Mouse (Mus musculus): Measurements from ENCODE around the gene Tex19.2. TPM values are rescaled to one million over a fixed set of nuclear protein-coding genes. Genes with fewer than 3 reads are reported as not detected.

Gene Tex19.2
- polyA plus RNA-seq, 1 experiment from 2014 or later, result not detected

- Histone ChIP-seq H3K4me1 (replicated peaks; ENCODE audit: control insufficient read depth, insufficient read depth, low read length) (no peaks in the 10 kb centered on the region), H3K4me3 (replicated peaks; ENCODE audit: low read length) (no peak overlapping the region), H3K4me2 (replicated peaks) (no peak overlapping the region), H3K27ac (no peak overlapping the region), H3K36me3 (replicated peaks; ENCODE audit: control insufficient read depth, insufficient read depth) (no peaks in the 10 kb centered on the region), H3K27me3 (ENCODE audit: control insufficient read depth, insufficient read depth, low read length) (no peaks in the 10 kb centered on the region), H3K9ac (no peak overlapping the region), H3K9me3 (ENCODE audit: control insufficient read depth, low read length) (no peaks in the 10 kb centered on the region)
- DNase-seq (ENCODE audit: low spot score), result no peak
- no peak for ATAC-seq (ENCODE audit: low FRiP score)
- WGBS, result 50% methylated on average over 6 of the region's 6 CpGs
Observed at GRCm38 (mm10) chr11:121138732-121139131, 20.3 kb upstream of the Tex19.2 start.

DNA sequence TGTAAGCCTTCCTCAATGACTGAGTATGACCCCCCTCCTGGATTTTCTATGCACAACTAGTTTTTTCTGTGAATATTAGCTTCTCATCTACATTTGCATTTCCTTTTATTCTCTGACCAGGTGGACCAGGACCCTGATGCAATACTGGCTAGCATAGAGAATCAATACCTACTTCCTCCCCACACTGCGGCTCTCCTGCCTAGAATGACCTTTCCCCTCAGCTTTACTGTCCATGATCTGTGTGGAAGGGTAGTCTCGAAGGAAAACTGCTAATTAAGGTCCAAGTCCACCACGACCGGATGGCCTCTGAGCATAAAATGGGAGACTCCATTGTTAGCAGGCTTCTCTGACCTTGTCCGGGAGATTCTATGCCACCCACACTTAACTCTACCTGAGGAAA is 19.2 kb upstream of the Tex19.2 start:
- no peaks in the 10 kb centered on the region for H3K4me1 ChIP-seq (replicated peaks; ENCODE audit: control insufficient read depth, insufficient read depth, low read length)
- H3K9me3 ChIP-seq (ENCODE audit: control insufficient read depth, low read length), result no peaks in the 10 kb centered on the region
- H3K27me3 ChIP-seq (ENCODE audit: control insufficient read depth, insufficient read depth, low read length), result no peaks in the 10 kb centered on the region
- no peak overlapping the region for H3K4me3 ChIP-seq (replicated peaks; ENCODE audit: low read length)
- H3K4me2 ChIP-seq (replicated peaks), result no peak overlapping the region
- no peaks in the 10 kb centered on the region for H3K36me3 ChIP-seq (replicated peaks; ENCODE audit: control insufficient read depth, insufficient read depth)
- DNase-seq (ENCODE audit: low spot score) (no peak), ATAC-seq (ENCODE audit: low FRiP score) (no peak)
- 83% methylated on average over 5 of the region's 5 CpGs for WGBS
- H3K9ac ChIP-seq, result no peak overlapping the region
- no peak overlapping the region for H3K27ac ChIP-seq

DNA sequence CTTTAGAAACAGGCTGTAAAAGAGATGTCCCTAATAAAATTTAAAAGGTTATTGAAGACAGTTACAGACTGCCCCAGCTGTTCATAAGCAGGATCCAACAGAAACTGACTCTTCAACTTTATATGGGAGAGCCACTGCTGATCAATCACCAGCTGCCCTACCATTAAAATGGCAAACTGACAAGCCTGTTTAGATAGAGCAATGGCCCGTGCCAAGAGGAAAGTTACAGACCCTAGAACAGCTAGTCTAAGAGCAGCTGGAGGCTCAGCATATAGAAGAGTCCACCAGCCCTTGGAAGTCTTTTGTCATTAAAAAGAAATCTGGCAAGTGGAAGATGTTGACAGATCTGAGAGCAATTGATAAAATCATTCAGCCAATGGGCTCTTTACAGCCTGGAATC is 16.1 kb upstream of the Tex19.2 start:
- H3K9ac ChIP-seq, result no peak overlapping the region
- DNase-seq (ENCODE audit: low spot score) (no peak), ATAC-seq (ENCODE audit: low FRiP score) (no peak)
- no peak overlapping the region for H3K27ac ChIP-seq
- no peaks in the 10 kb centered on the region for H3K4me1 ChIP-seq (replicated peaks; ENCODE audit: control insufficient read depth, insufficient read depth, low read length)
- H3K27me3 ChIP-seq (ENCODE audit: control insufficient read depth, insufficient read depth, low read length), result no peaks in the 10 kb centered on the region
- 71% methylated on average over 1 of the region's 1 CpGs for WGBS
- no peak overlapping the region for H3K4me3 ChIP-seq (replicated peaks; ENCODE audit: low read length)
- H3K36me3 ChIP-seq (replicated peaks; ENCODE audit: control insufficient read depth, insufficient read depth), result no peaks in the 10 kb centered on the region
- H3K9me3 ChIP-seq (ENCODE audit: control insufficient read depth, low read length), result no peaks in the 10 kb centered on the region
- no peak overlapping the region for H3K4me2 ChIP-seq (replicated peaks)

DNA sequence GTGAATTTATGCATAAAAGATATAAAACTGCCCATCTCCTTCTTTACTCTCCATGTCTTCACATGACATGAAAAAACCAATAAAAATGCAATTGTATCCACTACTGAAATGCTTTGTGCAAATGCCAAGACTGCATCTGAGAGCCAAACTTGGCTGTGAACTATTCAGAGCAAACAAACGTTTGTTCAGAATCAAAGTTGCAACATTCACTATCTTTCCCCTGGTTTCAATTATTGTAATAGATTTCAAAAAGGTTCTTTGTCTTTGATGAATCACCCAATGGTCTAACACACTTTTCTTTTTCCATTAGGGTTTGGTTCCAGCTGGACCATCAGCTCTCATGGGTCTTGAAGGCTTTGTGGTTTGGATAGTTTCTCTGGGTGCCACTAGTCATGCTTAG is 11.1 kb upstream of the Tex19.2 start:
- H3K9me3 ChIP-seq (ENCODE audit: control insufficient read depth, low read length), result no peaks in the 10 kb centered on the region
- ATAC-seq (ENCODE audit: low FRiP score), result no peak
- DNase-seq (ENCODE audit: low spot score), result no peak
- no peaks in the 10 kb centered on the region for H3K36me3 ChIP-seq (replicated peaks; ENCODE audit: control insufficient read depth, insufficient read depth)
- 75% methylated on average over 1 of the region's 1 CpGs for WGBS
- H3K4me3 ChIP-seq (replicated peaks; ENCODE audit: low read length), result no peak overlapping the region
- H3K27ac ChIP-seq, result no peak overlapping the region
- no peak overlapping the region for H3K9ac ChIP-seq
- H3K27me3 ChIP-seq (ENCODE audit: control insufficient read depth, insufficient read depth, low read length), result no peaks in the 10 kb centered on the region
- H3K4me1 ChIP-seq (replicated peaks; ENCODE audit: control insufficient read depth, insufficient read depth, low read length), result no peaks in the 10 kb centered on the region
- H3K4me2 ChIP-seq (replicated peaks), result no peak overlapping the region

DNA sequence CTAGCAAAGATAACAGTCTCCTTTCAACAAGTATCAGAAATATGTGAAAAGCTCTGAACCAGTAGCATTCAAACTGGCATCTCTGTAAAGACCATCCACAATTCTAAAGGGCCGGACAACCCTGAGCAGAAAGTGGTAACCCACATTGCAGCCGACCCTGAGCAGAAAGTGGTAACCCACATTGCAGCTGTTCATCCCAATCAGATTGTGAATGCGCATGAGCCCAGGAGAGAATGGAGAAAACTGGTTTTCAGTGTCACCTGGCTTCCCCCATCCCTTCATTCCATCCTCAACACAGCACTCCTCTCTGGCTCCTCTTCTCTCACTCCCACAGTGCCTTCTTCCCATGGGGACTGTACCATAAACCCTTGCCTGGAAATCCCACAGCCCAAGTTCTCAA is 9.0 kb upstream of the Tex19.2 start:
- H3K4me1 ChIP-seq (replicated peaks; ENCODE audit: control insufficient read depth, insufficient read depth, low read length), result no peaks in the 10 kb centered on the region
- no peaks in the 10 kb centered on the region for H3K9me3 ChIP-seq (ENCODE audit: control insufficient read depth, low read length)
- no peak for ATAC-seq (ENCODE audit: low FRiP score)
- WGBS, result 93% methylated on average over 3 of the region's 3 CpGs
- H3K27ac ChIP-seq, result no peak overlapping the region
- no peak for DNase-seq (ENCODE audit: low spot score)
- no peak overlapping the region for H3K4me2 ChIP-seq (replicated peaks)
- H3K27me3 ChIP-seq (ENCODE audit: control insufficient read depth, insufficient read depth, low read length), result no peaks in the 10 kb centered on the region
- H3K36me3 ChIP-seq (replicated peaks; ENCODE audit: control insufficient read depth, insufficient read depth), result no peaks in the 10 kb centered on the region
- H3K9ac ChIP-seq, result no peak overlapping the region
- no peak overlapping the region for H3K4me3 ChIP-seq (replicated peaks; ENCODE audit: low read length)

DNA sequence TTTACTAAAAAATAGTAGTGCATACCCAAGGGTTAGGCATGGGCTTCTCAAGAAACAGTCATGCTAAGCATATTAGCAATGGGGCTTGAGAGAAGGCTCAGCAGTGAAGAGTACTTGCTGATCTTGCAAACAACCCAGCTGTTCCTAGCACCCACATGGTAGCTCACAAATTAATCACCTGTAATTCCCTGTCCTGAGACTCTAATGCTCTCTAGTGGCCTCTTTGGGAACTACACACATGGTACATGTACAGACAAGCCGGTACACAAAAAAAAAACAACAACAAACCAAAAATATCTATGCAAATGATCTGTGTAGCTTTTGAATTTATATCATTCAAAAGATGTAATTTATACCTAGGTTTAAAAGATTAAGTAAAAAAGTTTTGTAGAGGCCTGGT is 7.9 kb upstream of the Tex19.2 start:
- Histone ChIP-seq H3K27ac (no peak overlapping the region), H3K4me1 (replicated peaks; ENCODE audit: control insufficient read depth, insufficient read depth, low read length) (no peaks in the 10 kb centered on the region), H3K4me3 (replicated peaks; ENCODE audit: low read length) (no peak overlapping the region), H3K9ac (no peak overlapping the region), H3K36me3 (replicated peaks; ENCODE audit: control insufficient read depth, insufficient read depth) (no peaks in the 10 kb centered on the region), H3K9me3 (ENCODE audit: control insufficient read depth, low read length) (no peaks in the 10 kb centered on the region), H3K27me3 (ENCODE audit: control insufficient read depth, insufficient read depth, low read length) (no peaks in the 10 kb centered on the region), H3K4me2 (replicated peaks) (no peak overlapping the region)
- DNase-seq (ENCODE audit: low spot score), result no peak
- 88% methylated on average over 1 of the region's 1 CpGs for WGBS
- no peak for ATAC-seq (ENCODE audit: low FRiP score)

DNA sequence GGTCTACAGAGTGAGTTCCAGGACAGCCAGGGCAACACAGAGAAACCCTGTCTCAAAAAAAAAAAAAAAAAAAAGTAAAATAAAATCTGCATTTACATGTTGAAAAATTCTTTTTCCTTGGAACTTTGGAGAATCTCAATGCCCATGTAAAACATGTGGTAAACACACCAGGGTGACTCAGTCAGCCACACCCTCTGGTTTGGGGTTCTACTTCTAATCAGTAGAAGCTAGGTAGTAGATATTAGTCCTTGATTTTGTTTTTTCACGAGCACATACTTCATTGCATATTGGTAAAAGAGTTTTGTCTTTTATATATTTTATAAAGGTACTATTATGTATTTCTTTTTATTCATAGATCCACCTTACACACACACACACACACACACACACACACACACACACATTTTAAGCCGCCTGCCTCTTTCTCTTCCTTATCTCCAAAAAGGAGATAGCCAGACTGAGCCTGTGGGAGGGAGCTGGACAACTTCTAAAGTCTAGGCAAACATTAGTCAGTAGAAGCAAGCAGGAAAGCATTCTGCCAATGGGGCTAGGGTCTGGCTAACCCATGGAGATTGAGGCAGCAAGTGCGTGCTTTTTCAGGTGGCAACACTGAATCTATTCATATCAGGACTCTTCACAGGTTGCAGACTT is 7.2 kb upstream of the Tex19.2 start:
- no peaks in the 10 kb centered on the region for H3K4me1 ChIP-seq (replicated peaks; ENCODE audit: control insufficient read depth, insufficient read depth, low read length)
- ATAC-seq (ENCODE audit: low FRiP score), result no peak
- H3K9me3 ChIP-seq (ENCODE audit: control insufficient read depth, low read length), result no peaks in the 10 kb centered on the region
- no peak overlapping the region for H3K9ac ChIP-seq
- no peaks in the 10 kb centered on the region for H3K27me3 ChIP-seq (ENCODE audit: control insufficient read depth, insufficient read depth, low read length)
- no peak overlapping the region for H3K4me3 ChIP-seq (replicated peaks; ENCODE audit: low read length)
- DNase-seq (ENCODE audit: low spot score), result no peak
- no peak overlapping the region for H3K4me2 ChIP-seq (replicated peaks)
- no peaks in the 10 kb centered on the region for H3K36me3 ChIP-seq (replicated peaks; ENCODE audit: control insufficient read depth, insufficient read depth)
- no peak overlapping the region for H3K27ac ChIP-seq
- 96% methylated on average over 3 of the region's 3 CpGs for WGBS

GRCm38 (mm10) chr11:121123438-121123837 is 5.0 kb upstream of the Tex19.2 start:
- H3K9ac ChIP-seq, result no peak overlapping the region
- 88% methylated on average over 4 of the region's 4 CpGs for WGBS
- DNase-seq (ENCODE audit: low spot score) (no peak), ATAC-seq (ENCODE audit: low FRiP score) (no peak)
- H3K4me3 ChIP-seq (replicated peaks; ENCODE audit: low read length), result no peak overlapping the region
- no peaks in the 10 kb centered on the region for H3K36me3 ChIP-seq (replicated peaks; ENCODE audit: control insufficient read depth, insufficient read depth)
- H3K27me3 ChIP-seq (ENCODE audit: control insufficient read depth, insufficient read depth, low read length), result no peaks in the 10 kb centered on the region
- H3K4me1 ChIP-seq (replicated peaks; ENCODE audit: control insufficient read depth, insufficient read depth, low read length), result no peaks in the 10 kb centered on the region
- H3K4me2 ChIP-seq (replicated peaks), result no peak overlapping the region
- no peaks in the 10 kb centered on the region for H3K9me3 ChIP-seq (ENCODE audit: control insufficient read depth, low read length)
- no peak overlapping the region for H3K27ac ChIP-seq

- no peaks in the 10 kb centered on the region for H3K9me3 ChIP-seq (ENCODE audit: control insufficient read depth, low read length)
- no peaks in the 10 kb centered on the region for H3K27me3 ChIP-seq (ENCODE audit: control insufficient read depth, insufficient read depth, low read length)
- WGBS, result 84% methylated on average over 2 of the region's 2 CpGs
- H3K27ac ChIP-seq, result no peak overlapping the region
- no peak overlapping the region for H3K9ac ChIP-seq
- no peak for DNase-seq (ENCODE audit: low spot score)
- no peaks in the 10 kb centered on the region for H3K4me1 ChIP-seq (replicated peaks; ENCODE audit: control insufficient read depth, insufficient read depth, low read length)
- no peak overlapping the region for H3K4me3 ChIP-seq (replicated peaks; ENCODE audit: low read length)
- H3K36me3 ChIP-seq (replicated peaks; ENCODE audit: control insufficient read depth, insufficient read depth), result no peaks in the 10 kb centered on the region
- no peak for ATAC-seq (ENCODE audit: low FRiP score)
- no peak overlapping the region for H3K4me2 ChIP-seq (replicated peaks)
Observed at GRCm38 (mm10) chr11:121122024-121122670, 3.7 kb upstream of the Tex19.2 start.

DNA sequence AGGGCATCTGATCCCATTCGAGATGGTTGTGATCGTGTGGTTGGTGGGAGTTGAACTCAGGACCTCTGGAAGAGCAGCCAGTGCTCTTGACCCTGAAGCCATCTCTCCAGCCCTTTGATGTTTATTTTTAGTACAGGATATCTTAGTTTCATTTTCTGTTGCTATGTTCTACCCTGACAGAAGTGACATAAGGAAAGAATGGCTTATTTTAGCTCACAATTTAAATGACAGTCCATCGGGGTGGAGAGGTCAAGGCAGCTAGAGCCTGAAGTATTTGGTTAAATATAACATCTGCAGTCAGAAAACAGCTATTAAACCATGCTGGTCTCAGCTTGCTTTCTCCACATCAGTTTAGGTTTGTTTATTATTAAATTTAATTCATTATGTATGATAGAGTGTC is 2.7 kb upstream of the Tex19.2 start:
- no peak overlapping the region for H3K4me3 ChIP-seq (replicated peaks; ENCODE audit: low read length)
- H3K9ac ChIP-seq, result no peak overlapping the region
- no peaks in the 10 kb centered on the region for H3K4me1 ChIP-seq (replicated peaks; ENCODE audit: control insufficient read depth, insufficient read depth, low read length)
- H3K36me3 ChIP-seq (replicated peaks; ENCODE audit: control insufficient read depth, insufficient read depth), result no peaks in the 10 kb centered on the region
- WGBS, result 80% methylated on average over 3 of the region's 3 CpGs
- no peaks in the 10 kb centered on the region for H3K27me3 ChIP-seq (ENCODE audit: control insufficient read depth, insufficient read depth, low read length)
- DNase-seq (ENCODE audit: low spot score) (no peak), ATAC-seq (ENCODE audit: low FRiP score) (no peak)
- no peaks in the 10 kb centered on the region for H3K9me3 ChIP-seq (ENCODE audit: control insufficient read depth, low read length)
- H3K27ac ChIP-seq, result no peak overlapping the region
- H3K4me2 ChIP-seq (replicated peaks), result no peak overlapping the region

All from hindbrain, embryonic 14.5 days (tissue).